Mouse (Mus musculus) spleen, adult 2 months (tissue): ENCODE data around the gene Fosl1. TPM values are rescaled to one million over a fixed set of nuclear protein-coding genes. Genes with fewer than 3 reads are reported as not detected.
A peak's percentile ranks its signal among the peaks of the same experiment; 100 is the strongest.

Experiments
- DNase-seq, 2 experiments: peaks; one replicate each; pipeline versions ENCODE4 v3.0.0 to v3.0.0-alpha.2; 2012 to 2021; ENCODE audit warnings: low spot score in 2 of 2, low read depth in 1 of 2
- H3K27ac ChIP-seq: fragments of 200-500 bp; 2 replicates; pipeline ENCODE4 v1.5.1; 2012; ENCODE audit warnings: low read length, inconsistent platforms; ENCODE audit not compliant: insufficient read depth
- H3K27me3 ChIP-seq: fragments of 200-500 bp; 2 replicates; pipeline ENCODE4 v1.6.1; 2012; ENCODE audit warnings: mild to moderate bottlenecking, moderate library complexity, low read length, inconsistent platforms; ENCODE audit not compliant: control insufficient read depth, insufficient read depth
- H3K36me3 ChIP-seq: fragments of 200-500 bp; 2 replicates; pipeline ENCODE4 v1.6.1; 2012; ENCODE audit warnings: mild to moderate bottlenecking, low read length, inconsistent platforms; ENCODE audit not compliant: control insufficient read depth, insufficient read depth
- H3K4me1 ChIP-seq: fragments of 200-500 bp; 2 replicates; pipeline ENCODE4 v1.6.1; 2011; ENCODE audit warnings: inconsistent platforms; ENCODE audit not compliant: control insufficient read depth, insufficient read depth, insufficient read length
- H3K4me3 ChIP-seq: fragments of 200-500 bp; 2 replicates; pipeline ENCODE4 v1.5.1; 2011; ENCODE audit warnings: mild to moderate bottlenecking, inconsistent platforms; ENCODE audit not compliant: insufficient read depth, insufficient read length; ENCODE audit errors: extremely low read depth
- CTCF ChIP-seq: fragments of 200-500 bp; IDR thresholded peaks from 2 replicates; pipeline ENCODE4 v1.5.1; 2011; ENCODE audit warnings: mild to moderate bottlenecking, inconsistent platforms; ENCODE audit not compliant: insufficient read depth, insufficient read length, insufficient replicate concordance; ENCODE audit errors: extremely low read depth
- POLR2A ChIP-seq: fragments of 200-500 bp; IDR thresholded peaks from 2 replicates; pipeline ENCODE4 v1.6.1; 2011; ENCODE audit warnings: low read depth, low read length, inconsistent platforms
- WGBS: fragments of 180-500 bp; shearing (Covaris S2); methylation state at CpG from one replicate; pipeline ENCODE4 v1.1.7; 2018; 5-methylcytosine and 5-hydroxymethylcytosine counted together
- polyA plus RNA-seq: library from polyadenylated mRNA; depleted of rRNA; stranded (reverse); fragments of >200 nt; gene quantifications from 2 replicates; pipeline ENCODE4 v1.2.3, GENCODE M21; 2012

Gene Fosl1
- polyA plus RNA-seq, 1 experiment: 0.04 TPM

DNA sequence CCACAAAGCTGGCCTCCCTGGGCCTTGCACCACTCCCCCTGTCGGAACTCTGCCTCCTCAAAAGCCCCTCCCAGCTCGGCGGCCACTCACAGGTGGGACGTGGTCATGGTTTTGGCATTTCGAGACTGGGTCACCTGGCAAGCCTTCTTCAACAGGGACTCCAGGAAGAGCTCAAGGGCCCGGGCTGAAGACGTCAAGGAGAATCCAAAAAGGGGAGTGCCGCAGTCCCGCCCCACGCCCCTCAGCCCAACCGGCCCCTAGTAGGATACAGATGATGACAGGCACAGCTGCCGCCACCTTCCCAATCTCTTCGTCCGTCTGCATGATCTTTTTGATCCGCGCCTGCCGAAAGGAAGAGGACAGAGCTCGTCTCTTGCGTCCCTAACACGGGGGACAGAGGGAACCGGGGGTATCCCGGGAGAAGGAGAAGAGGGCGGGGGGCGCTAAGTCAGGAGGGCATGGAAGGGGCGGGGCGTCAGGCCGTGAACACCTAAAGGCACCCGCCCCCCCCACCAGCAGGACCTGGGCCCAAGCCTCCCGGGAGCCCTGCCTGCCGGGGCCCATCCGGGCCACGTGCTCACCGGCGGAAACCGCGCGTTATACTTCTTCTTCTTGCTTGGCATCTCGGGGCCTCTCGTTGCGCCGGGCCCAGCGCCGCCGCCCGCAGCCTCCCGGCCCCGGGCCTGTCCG, 23.1 kb upstream of the Fosl1 start:
- H3K36me3 ChIP-seq: peaks cover 29% of the 10 kb centered on the region
- WGBS: under 1% methylated on average over 44 of the region's 48 CpGs

DNA sequence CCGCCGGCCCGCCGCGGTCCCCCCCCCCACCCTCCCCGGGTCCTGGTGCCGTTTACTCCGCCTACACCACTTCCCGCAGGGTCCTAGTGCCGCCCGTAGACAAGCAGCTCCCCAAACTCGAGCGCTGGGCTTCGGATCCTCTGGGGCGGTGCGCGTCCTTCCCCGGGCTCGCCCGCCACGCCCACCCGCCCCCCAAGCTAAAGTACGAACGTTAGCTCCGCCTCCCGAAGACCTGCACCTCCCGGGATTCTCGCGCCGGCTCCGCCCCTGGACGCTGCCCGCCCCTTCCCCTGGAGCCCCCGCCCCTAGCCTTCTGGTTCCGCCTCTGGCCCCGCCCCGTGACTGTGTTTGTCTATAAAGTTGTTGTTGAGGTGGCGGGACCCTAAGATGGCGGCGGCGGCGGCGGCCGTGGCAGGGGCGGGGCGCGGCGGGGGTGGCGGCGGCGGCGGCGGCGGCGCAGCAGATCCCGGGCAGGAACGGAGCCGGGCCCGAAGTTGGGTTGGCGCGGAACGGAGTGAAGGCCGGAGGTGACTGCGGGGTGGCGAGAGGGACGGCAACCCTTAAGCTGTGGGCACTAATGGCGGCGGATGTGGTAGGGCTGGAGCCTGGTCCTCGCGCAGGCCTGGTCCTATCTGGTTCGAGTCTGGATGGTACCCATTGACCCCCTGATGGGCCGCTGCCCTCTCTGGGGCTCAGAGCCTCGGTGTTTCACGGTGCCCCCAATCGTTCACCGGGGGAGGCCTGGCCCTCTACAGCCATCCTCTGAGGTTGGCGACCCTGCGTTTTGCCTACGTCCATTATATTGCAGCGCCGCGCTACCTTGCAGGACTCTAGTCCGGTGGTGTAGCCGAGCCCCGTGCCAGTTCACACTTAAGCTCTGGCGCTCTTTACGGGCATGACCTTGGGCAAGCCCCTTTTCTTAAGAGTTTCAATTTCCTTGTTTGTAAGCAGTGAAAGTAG, 22.3 kb upstream of the Fosl1 start, which contains the start of the genes Drap1 and AI837181:
Gene Drap1, minus strand, starts transcription at position 198 of the 960 bp plus-strand sequence.
Gene AI837181, plus strand, starts transcription at position 363 of the 960 bp plus-strand sequence.
- peaks cover 16% of the 10 kb centered on the region for H3K4me1 ChIP-seq
- peak within 1 kb of the TSS; percentile 96 for H3K4me3 ChIP-seq
- H3K36me3 ChIP-seq: peaks cover 27% of the 10 kb centered on the region
- under 1% methylated on average over 72 of the region's 87 CpGs for WGBS
- TF ChIP-seq CTCF (no peak), POLR2A (peak; percentile 5; the same call in 1 of the 2 replicates)
- H3K27me3 ChIP-seq: no peaks in the 10 kb centered on the region
- DNase-seq: peak; percentile 87 to 92
- H3K27ac ChIP-seq: peak within 1 kb of the TSS; percentile 96

More for the DNA sequence above, 23.1 kb upstream of the Fosl1 start:
- Histone ChIP-seq H3K4me1 (peaks cover 16% of the 10 kb centered on the region), H3K27me3 (no peaks in the 10 kb centered on the region), H3K27ac (peak overlapping the region; percentile 78), H3K4me3 (peak overlapping the region; percentile 60)
- peak; percentile 37 to 72 for DNase-seq
- TF ChIP-seq CTCF: no peak
- no peak for TF ChIP-seq POLR2A

DNA sequence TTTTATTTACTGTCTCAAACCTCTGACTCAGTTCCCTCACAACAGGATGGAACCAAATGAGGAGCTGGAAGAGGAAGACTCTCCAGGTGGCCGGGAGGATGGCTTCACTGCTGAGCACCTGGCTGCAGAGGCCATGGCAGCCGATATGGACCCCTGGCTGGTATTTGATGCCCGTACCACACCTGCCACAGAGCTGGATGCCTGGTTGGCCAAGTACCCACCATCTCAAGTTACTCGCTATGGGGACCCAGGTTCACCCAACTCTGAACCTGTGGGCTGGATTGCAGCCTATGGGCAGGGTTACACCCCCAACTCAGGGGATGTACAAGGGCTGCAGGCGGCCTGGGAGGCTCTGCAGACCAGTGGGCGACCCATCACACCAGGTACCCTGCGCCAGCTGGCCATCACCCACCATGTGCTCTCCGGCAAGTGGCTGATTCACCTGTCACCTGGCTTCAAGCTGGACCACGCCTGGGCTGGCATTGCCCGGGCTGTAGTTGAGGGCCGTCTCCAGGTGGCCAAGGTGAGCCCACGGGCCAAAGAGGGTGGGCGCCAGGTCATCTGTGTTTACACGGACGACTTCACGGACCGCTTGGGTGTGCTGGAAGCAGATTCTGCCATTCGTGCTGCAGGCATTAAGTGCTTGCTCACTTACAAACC, 21.3 kb upstream of the Fosl1 start:
- no peak for DNase-seq
- Histone ChIP-seq H3K27me3 (no peaks in the 10 kb centered on the region), H3K4me3 (peak overlapping the region; percentile 96; the same call in 1 of the 2 replicates), H3K27ac (peak overlapping the region; percentile 96), H3K4me1 (peaks cover 16% of the 10 kb centered on the region), H3K36me3 (peaks cover 26% of the 10 kb centered on the region)
- no peak for TF ChIP-seq CTCF
- TF ChIP-seq POLR2A: no peak
- 86% methylated on average over 18 of the region's 18 CpGs for WGBS

DNA sequence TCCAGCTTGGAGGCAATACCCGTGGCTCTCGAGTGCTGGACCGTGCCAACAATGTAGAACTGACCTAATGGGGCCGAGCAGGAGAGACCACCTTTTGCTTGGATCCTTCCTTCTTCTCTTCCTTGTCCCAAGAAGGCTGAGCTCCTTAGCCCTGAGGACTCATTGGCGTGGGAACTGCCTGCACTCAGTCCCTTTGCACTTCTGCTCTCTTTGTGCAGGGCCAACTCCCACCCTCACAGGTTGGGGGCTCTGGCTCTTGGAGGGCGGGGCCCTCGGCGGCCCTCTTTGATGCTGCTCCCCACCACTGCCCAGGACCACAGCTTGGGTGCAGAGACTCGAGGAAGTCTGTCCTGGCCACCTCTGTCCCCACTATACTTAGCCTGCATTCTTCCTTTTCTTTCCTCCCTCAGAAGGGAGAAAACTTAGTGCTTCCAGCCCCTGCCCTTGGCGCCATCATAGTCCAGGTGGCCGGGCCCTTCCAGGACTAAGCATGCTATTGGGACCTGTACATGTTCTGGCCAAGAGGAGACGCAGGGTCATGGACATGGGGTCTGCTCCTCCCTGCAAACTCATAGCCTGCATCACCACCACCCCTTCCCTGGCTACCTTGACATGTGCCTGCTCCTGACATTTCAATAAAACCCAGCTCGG, 20.6 kb upstream of the Fosl1 start:
- no peak for TF ChIP-seq CTCF
- no peak for TF ChIP-seq POLR2A
- no peak overlapping the region for H3K4me3 ChIP-seq
- 92% methylated on average over 13 of the region's 13 CpGs for WGBS

DNA sequence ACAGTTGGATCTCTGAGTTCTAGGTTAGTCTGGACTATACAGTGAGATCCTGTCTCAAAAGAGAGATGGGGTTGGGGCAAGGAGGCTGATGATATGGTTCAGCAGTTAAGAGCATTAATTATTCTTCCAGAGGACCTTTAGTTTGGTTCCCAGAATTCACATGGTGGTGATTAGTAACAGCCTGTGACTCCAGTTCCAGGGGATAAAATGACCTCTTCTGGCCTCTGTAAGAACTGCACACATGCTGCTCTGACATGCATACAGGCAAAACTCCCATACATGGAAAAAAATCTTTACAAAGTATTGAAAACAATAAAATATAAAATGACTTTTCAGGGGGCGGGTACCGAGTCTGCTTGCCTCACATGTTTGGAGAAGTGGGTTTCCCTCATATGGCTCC, 19.3 kb upstream of the Fosl1 start:
- TF ChIP-seq POLR2A (no peak), CTCF (peak; percentile 19; the same call in 1 of the 2 replicates)
- H3K4me1 ChIP-seq: peaks cover 16% of the 10 kb centered on the region
- H3K4me3 ChIP-seq: no peak overlapping the region
- peaks cover 15% of the 10 kb centered on the region for H3K36me3 ChIP-seq
- no peak for DNase-seq
- WGBS: 74% methylated on average over 2 of the region's 2 CpGs
- H3K27me3 ChIP-seq: no peaks in the 10 kb centered on the region
- H3K27ac ChIP-seq: no peak overlapping the region

More for the DNA sequence above, 20.6 kb upstream of the Fosl1 start:
- Histone ChIP-seq H3K36me3 (peaks cover 25% of the 10 kb centered on the region), H3K27me3 (no peaks in the 10 kb centered on the region), H3K4me1 (peaks cover 16% of the 10 kb centered on the region), H3K27ac (no peak overlapping the region)
- DNase-seq: no peak

DNA sequence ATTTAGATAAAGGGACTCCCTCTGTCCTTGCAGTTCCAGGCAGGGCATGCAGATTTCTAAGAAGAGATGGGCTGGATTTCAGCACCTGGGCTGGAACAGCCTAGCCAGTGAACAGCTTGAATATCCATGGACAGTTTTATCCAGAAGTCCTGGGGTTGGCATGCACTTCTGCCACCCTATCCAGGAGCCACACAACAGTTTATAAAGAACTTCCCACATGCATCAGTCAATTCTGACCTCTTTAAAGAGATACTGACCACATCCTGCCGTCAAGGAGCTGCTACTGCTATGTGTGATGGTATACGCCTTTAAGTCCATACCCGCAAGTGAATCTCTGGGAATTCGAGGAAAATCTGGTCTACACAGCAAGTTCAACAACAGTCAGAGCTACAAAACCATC, 18.1 kb upstream of the Fosl1 start:
- 81% methylated on average over 4 of the region's 4 CpGs for WGBS
- Histone ChIP-seq H3K27ac (no peak overlapping the region), H3K36me3 (peaks cover 14% of the 10 kb centered on the region), H3K4me3 (no peak overlapping the region), H3K4me1 (peaks cover 20% of the 10 kb centered on the region), H3K27me3 (no peaks in the 10 kb centered on the region)
- DNase-seq: no peak
- TF ChIP-seq CTCF (no peak), POLR2A (no peak)
